Mouse (Mus musculus) heart, embryonic 15.5 days (tissue): ENCODE measurements around the gene Pign. TPM values are rescaled to one million over a fixed set of nuclear protein-coding genes. Genes with fewer than 3 reads are reported as not detected.

Source experiments
- ATAC-seq: fragments of 200-750 bp; cut with Nextera tagmentation; replicated peaks from 2 replicates; pipeline ENCODE4 v1.8.0; 2017; ENCODE audit warnings: low read depth, moderate TSS enrichment; ENCODE audit not compliant: insufficient number of reproducible peaks, insufficient read depth, low FRiP score
- H3K27ac ChIP-seq: fragments of 300-500 bp; sonication (generic); 2 replicates; pipeline ENCODE4 v1.5.1; 2015; ENCODE audit warnings: mild to moderate bottlenecking, inconsistent platforms
- H3K27me3 ChIP-seq: fragments of 300-500 bp; sonication (generic); 2 replicates; pipeline ENCODE4 v1.6.1; 2015; ENCODE audit warnings: inconsistent platforms
- H3K36me3 ChIP-seq: fragments of 300-500 bp; sonication (generic); 2 replicates; pipeline ENCODE4 v1.6.1; 2015; ENCODE audit warnings: mild to moderate bottlenecking, inconsistent platforms
- H3K4me1 ChIP-seq: fragments of 300-500 bp; sonication (generic); replicated peaks from 2 replicates; pipeline ENCODE4 v1.6.1; 2015; ENCODE audit warnings: inconsistent platforms
- H3K4me2 ChIP-seq: fragments of 300-500 bp; sonication (generic); 2 replicates; pipeline ENCODE4 v1.6.1; 2015; ENCODE audit warnings: inconsistent platforms, mild to moderate bottlenecking, moderate library complexity
- H3K4me3 ChIP-seq: fragments of 300-500 bp; sonication (generic); 2 replicates; pipeline ENCODE4 v1.5.1; 2015; ENCODE audit warnings: mild to moderate bottlenecking, inconsistent platforms
- H3K9ac ChIP-seq: fragments of 300-500 bp; sonication (generic); 2 replicates; pipeline ENCODE4 v1.6.1; 2015; ENCODE audit warnings: mild to moderate bottlenecking, inconsistent platforms
- H3K9me3 ChIP-seq: fragments of 300-500 bp; sonication (generic); replicated peaks from 2 replicates; pipeline ENCODE4 v1.6.1; 2016; ENCODE audit warnings: inconsistent platforms
- WGBS: fragments of 180-500 bp; shearing (Covaris S2); methylation state at CpG from one replicate; pipeline ENCODE4 v1.1.7; 2015; ENCODE audit warnings: mixed read lengths; 5-methylcytosine and 5-hydroxymethylcytosine counted together
- polyA plus RNA-seq: library from polyadenylated mRNA; unstranded; fragments of >200 nt; fragmentation: Nextera tagmentation; extraction: Ambion mirVana; gene quantifications from 2 replicates; pipeline ENCODE4 v1.2.1, GENCODE M21; 2015

The Pign gene
- polyA plus RNA-seq: 9.7 and 10.9 TPM in 2 replicates

DNA sequence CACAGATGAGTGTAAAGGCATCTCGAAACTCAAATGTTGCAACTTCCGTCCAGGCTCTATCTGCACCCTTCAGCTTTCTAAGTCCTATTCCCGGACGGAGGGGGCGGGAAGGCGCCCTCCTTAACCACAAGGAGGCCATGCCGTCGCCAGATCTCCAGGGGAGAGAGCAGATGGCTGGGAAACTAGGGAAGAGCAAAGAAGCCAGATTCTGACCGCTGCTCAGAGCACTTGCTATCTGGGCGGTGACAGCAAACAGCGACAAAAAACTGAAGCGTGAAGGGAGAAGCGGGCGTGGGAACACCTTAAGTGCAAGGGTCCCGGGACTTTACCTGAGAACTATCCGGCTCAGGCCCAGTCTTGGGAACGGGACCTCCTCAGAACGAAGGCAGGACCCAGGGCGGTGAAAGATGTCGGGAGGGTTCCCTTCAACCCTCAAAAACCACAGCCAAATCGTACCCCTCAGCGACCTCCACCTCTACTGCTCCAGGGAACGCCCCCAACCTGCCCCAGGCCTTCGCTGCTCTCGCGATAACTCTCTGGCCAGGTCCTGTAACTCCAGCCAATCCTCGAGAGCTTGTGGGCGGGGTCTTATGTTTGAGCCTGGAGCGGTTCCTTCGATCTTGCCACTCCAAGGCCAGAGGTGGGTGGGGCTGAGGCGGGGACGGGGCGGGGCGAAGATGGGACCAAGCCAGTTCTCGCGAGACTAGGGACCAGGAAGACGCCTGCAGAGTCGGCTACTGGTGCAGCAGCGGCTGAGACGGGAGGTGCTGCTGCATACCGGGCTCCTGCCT lies at the start of gene Pign, which contains the start of gene Relch:
TSS of gene Pign (minus strand) at position 507 of the 791 bp plus-strand sequence.
TSS of gene Relch (plus strand) at position 691 of the 791 bp plus-strand sequence.
- Histone ChIP-seq H3K4me1 (peaks cover 10% of the 10 kb centered on the region), H3K4me3 (peak within 1 kb of the TSS; percentile 73), H3K27ac (peak within 1 kb of the TSS; percentile 84), H3K9me3 (no peaks in the 10 kb centered on the region), H3K9ac (peak within 1 kb of the TSS; percentile 78), H3K36me3 (no peaks in the 10 kb centered on the region), H3K27me3 (no peaks in the 10 kb centered on the region), H3K4me2 (peak within 1 kb of the TSS; percentile 91)
- under 1% methylated on average over 41 of the region's 41 CpGs for WGBS
- ATAC-seq: peak; percentile 99

DNA sequence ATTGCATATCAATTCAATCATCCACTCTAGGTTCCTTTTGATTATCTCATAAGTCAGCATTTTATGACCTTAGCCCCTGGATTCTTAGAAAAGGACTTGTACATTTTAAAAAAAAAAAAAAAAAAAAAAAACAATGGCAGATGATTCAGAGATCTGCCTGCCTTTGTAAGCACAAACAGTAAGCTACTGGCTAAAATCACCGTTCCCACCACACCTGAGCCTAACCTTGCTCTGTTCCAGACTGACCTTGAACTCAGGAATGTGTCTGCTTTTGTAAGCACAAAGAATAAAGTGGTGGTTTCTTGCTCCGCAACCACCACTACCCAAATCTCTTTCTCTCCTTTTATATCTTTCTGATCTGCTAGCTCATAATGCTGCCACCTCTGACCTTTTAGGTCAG lies 49.3 kb upstream of the Pign start:
- Histone ChIP-seq H3K9me3 (no peaks in the 10 kb centered on the region), H3K36me3 (peaks cover 20% of the 10 kb centered on the region), H3K4me2 (no peak overlapping the region), H3K27me3 (no peaks in the 10 kb centered on the region), H3K9ac (no peak overlapping the region), H3K4me1 (no peaks in the 10 kb centered on the region), H3K4me3 (no peak overlapping the region), H3K27ac (no peak overlapping the region)
- WGBS: 90% methylated on average over 2 of the region's 2 CpGs
- ATAC-seq: no peak

DNA sequence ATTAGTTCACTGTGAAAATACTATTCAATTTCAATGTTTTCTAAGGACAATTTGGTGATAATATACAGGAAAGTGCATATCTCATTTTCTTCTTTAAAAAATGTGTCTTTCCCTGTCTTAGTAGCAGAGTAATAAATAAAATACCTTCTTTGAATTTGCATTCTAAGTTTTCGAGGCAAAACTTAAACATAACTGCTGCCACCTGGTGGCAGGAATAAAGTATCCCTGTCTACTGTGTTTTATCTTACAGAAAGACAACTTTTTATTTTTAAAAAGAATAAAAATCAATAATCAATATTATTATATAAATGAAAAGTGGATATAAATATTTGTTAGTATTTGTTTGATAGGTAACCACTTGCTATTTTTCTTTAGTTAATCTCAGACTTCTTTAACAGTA lies 47.8 kb upstream of the Pign start:
- 43% methylated on average over 1 of the region's 1 CpGs for WGBS
- Histone ChIP-seq H3K9me3 (no peaks in the 10 kb centered on the region), H3K36me3 (peaks cover 16% of the 10 kb centered on the region; the same call in 1 of the 2 replicates), H3K4me3 (no peak overlapping the region), H3K4me1 (no peaks in the 10 kb centered on the region), H3K27me3 (no peaks in the 10 kb centered on the region), H3K4me2 (no peak overlapping the region), H3K27ac (no peak overlapping the region), H3K9ac (no peak overlapping the region)
- ATAC-seq: no peak

DNA sequence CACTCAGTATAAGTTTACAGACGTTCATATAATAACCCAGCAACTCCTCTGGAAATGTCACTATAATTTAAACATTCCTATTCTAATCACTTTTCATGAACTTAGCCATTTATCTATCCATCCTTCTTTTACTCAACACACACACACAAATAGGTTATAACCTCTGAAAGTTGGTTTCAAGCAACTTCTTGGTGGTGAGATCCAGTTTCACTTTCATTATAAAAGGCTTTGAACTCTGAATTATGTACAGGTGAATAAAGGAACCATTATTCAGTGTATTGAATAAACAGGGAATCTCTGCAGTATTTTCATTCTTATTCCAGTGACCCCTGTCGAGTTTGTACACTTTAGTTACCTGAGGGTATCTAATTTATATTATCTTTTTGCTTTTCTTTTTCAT lies 45.9 kb upstream of the Pign start:
- no peaks in the 10 kb centered on the region for H3K4me1 ChIP-seq
- no peak overlapping the region for H3K27ac ChIP-seq
- H3K4me2 ChIP-seq: no peak overlapping the region
- H3K27me3 ChIP-seq: no peaks in the 10 kb centered on the region
- no peak for ATAC-seq
- no peak overlapping the region for H3K4me3 ChIP-seq
- H3K9me3 ChIP-seq: no peaks in the 10 kb centered on the region
- H3K36me3 ChIP-seq: peaks cover 13% of the 10 kb centered on the region; the same call in 1 of the 2 replicates
- no peak overlapping the region for H3K9ac ChIP-seq
- WGBS: 75% methylated on average over 2 of the region's 2 CpGs

DNA sequence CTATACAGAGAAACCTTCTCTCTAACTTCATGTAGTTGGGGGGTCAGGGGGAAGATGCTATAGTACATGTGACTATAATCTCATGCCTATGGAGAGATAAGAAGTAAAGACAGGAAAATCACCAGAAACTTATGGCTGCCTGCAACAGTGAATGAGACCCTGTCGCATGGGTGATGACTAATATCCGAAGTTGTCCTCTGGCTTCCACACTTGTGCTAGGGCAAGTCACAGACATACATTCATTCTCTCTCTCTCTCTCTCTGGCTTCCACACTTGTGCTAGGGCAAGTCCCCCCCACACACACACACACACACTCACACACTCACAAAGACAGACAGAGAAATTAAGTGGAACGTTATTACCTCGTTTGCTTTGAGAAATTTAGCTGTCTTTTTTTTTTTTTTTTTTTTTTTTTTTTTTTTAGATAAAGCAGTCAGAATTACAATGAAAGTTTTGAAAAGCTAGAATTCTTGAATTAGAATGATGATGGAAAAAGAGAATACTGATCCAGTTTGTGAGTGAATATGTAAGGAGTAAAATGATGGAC lies 37.6 kb upstream of the Pign start:
- H3K4me2 ChIP-seq: no peak overlapping the region
- no peak overlapping the region for H3K9ac ChIP-seq
- H3K4me3 ChIP-seq: no peak overlapping the region
- H3K9me3 ChIP-seq: no peaks in the 10 kb centered on the region
- ATAC-seq: no peak
- no peaks in the 10 kb centered on the region for H3K27me3 ChIP-seq
- H3K36me3 ChIP-seq: peaks cover 6% of the 10 kb centered on the region
- H3K27ac ChIP-seq: no peak overlapping the region
- 88% methylated on average over 4 of the region's 4 CpGs for WGBS
- no peaks in the 10 kb centered on the region for H3K4me1 ChIP-seq

DNA sequence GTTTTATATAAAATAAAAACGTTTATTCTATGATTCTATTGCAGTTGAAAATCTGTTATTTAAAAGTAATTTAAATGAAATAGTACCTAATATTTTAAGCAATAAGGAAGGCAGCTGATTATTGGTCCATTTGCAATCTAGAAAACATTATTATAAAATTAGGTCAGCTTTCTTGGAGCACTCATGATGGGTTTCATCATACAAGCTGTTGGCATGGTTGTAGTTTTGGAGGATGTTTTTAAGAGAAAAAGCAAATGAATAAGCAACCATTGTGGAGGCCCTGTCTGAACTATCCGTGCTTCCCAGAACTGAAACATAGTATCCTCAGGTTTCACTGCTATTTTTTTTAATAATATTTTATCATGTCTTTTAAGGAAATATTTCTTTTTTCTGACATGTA lies 32.1 kb upstream of the Pign start:
- Histone ChIP-seq H3K27me3 (no peaks in the 10 kb centered on the region), H3K4me1 (no peaks in the 10 kb centered on the region), H3K4me2 (no peak overlapping the region), H3K27ac (no peak overlapping the region), H3K9ac (no peak overlapping the region), H3K4me3 (no peak overlapping the region), H3K36me3 (0 out of 2 replicates have a peak, but pooled peaks cover 3% of the 10 kb centered on the region), H3K9me3 (no peaks in the 10 kb centered on the region)
- ATAC-seq: no peak
- 74% methylated on average over 2 of the region's 2 CpGs for WGBS

DNA sequence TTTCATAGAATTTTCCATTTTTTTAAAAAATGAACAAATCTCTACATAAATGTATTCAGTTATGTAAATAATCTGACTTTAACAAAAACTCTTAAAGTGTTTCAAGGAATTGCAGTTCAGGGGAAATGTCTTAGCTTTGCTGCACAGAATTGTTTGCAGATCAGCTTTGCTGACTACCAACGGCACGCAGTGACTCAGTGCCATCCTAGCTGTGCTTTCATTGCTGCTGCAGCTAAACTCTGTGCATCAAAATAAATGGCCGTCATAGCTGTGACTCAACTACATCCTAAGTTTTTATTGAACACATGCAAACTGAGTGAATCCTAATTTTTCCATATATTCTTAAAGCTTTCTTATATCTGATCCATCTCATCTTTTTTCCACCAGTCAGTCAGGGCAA lies 22.0 kb upstream of the Pign start:
- H3K4me3 ChIP-seq: no peak overlapping the region
- H3K27ac ChIP-seq: no peak overlapping the region
- no peak overlapping the region for H3K4me2 ChIP-seq
- WGBS: 89% methylated on average over 3 of the region's 3 CpGs
- H3K9me3 ChIP-seq: no peaks in the 10 kb centered on the region
- no peaks in the 10 kb centered on the region for H3K36me3 ChIP-seq
- no peak for ATAC-seq
- no peaks in the 10 kb centered on the region for H3K27me3 ChIP-seq
- H3K4me1 ChIP-seq: no peaks in the 10 kb centered on the region
- no peak overlapping the region for H3K9ac ChIP-seq

DNA sequence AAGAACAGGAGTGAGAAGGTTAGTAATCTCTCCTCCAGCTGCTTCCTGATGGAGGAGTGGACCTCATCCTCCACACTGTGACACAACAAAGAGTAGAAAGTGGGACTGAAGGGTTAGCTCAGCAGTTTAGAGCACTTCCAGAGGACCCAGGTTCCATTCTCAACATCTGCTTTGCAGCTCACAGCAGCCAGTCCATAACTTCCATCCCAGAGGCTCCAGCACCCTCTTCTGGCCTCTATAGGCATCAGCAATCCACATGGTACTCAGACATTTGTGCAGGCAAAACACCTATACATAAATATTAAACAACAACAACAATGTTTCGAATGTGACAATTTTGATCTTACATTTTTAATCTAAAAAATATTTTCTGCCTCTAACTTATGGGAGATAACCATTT lies 17.1 kb upstream of the Pign start:
- H3K9me3 ChIP-seq: no peaks in the 10 kb centered on the region
- no peak overlapping the region for H3K4me3 ChIP-seq
- no peak overlapping the region for H3K4me2 ChIP-seq
- WGBS: 81% methylated on average over 1 of the region's 1 CpGs
- ATAC-seq: no peak
- no peaks in the 10 kb centered on the region for H3K27me3 ChIP-seq
- no peak overlapping the region for H3K9ac ChIP-seq
- H3K36me3 ChIP-seq: no peaks in the 10 kb centered on the region
- H3K4me1 ChIP-seq: no peaks in the 10 kb centered on the region
- H3K27ac ChIP-seq: no peak overlapping the region

DNA sequence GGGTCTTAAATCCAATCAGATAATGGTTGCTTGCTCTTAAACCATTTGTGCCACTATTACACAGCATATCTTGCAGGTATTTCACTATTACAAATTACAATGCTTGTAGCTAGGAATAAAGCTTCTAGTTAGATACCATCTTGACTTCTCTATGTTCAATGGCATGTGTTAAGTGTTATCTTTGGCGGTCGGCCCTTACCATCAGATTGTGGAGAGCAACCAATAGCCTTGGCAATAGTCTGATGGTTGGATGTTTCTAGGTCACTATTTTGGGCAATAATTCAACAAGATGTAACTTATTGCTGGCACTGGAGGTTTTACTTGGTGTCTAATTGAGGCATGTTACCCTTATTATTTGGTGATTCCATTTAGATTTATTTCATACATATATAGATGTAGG lies 11.3 kb upstream of the Pign start:
- no peak for ATAC-seq
- 82% methylated on average over 2 of the region's 2 CpGs for WGBS
- H3K9me3 ChIP-seq: no peaks in the 10 kb centered on the region
- no peak overlapping the region for H3K4me3 ChIP-seq
- H3K27ac ChIP-seq: no peak overlapping the region
- H3K36me3 ChIP-seq: no peaks in the 10 kb centered on the region
- H3K27me3 ChIP-seq: no peaks in the 10 kb centered on the region
- no peak overlapping the region for H3K9ac ChIP-seq
- H3K4me2 ChIP-seq: no peak overlapping the region
- H3K4me1 ChIP-seq: no peaks in the 10 kb centered on the region

DNA sequence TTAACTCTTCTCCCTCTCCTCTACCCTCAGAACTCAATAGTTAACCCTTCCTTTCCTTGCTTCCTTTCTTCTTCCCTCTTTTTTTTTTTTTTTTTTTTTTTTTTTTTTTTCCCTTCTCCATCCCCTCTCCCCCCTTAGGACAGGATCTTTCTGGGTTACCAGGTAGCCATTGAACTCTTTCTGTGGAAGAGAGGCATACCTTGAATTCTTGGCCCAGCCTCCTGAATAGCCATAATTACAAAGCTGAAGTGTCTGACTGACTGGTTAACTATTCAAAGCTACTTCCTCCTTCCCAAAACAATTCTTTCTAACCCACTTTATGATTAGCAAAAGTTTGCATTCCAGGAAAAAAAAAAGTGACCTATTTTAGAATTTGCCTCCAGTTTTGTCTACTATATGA lies 6.2 kb upstream of the Pign start:
- no peak overlapping the region for H3K4me2 ChIP-seq
- no peak overlapping the region for H3K27ac ChIP-seq
- peaks cover 7% of the 10 kb centered on the region for H3K4me1 ChIP-seq
- H3K9me3 ChIP-seq: no peaks in the 10 kb centered on the region
- H3K9ac ChIP-seq: no peak overlapping the region
- no peaks in the 10 kb centered on the region for H3K36me3 ChIP-seq
- H3K4me3 ChIP-seq: no peak overlapping the region
- no peak for ATAC-seq
- no peaks in the 10 kb centered on the region for H3K27me3 ChIP-seq

DNA sequence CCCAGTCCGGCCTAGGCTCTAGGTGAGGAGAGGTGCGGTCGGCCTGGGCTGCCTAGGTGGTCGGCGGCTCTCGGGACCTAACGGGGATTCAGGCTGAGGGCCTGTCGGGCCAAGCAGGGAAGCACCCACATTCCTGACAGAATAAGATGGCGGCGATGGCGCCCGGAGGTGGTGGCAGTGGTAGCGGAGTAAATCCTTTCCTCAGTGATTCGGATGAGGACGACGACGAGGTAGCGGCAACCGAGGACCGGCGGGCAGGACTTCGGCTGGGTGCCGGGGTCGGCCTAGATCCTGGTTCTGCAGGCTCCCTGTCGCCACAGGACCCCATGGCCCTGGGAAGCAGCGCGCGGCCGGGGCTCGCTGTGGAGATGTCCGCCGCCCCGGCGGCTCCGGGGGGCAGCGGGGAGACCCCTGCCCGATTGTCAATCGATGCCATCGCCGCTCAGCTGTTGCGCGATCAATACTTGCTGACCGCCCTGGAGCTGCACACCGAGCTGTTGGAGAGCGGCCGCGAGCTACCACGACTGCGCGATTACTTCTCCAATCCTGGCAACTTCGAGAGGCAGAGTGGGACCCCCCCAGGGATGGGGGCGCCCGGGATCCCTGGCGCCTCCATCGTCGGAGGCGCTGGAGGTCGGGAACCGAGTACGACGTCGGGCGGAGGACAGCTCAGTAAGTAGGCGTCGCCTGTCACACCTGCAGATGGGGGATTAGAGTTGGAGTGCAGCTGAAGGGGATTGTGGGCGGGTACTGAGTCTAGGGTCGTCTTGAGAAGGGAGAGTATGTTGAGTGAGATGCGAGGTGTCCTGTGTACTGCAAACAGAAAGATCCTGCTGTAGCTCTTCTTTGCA lies 710 bp upstream of the Pign start:
- Histone ChIP-seq H3K27me3 (no peaks in the 10 kb centered on the region), H3K27ac (peak overlapping the region; percentile 60), H3K36me3 (no peaks in the 10 kb centered on the region), H3K9me3 (no peaks in the 10 kb centered on the region), H3K4me1 (peaks cover 10% of the 10 kb centered on the region), H3K4me2 (peak overlapping the region; percentile 91), H3K9ac (peak overlapping the region; percentile 78), H3K4me3 (peak overlapping the region; percentile 73)
- peak; percentile 16 for ATAC-seq
- WGBS: under 1% methylated on average over 68 of the region's 68 CpGs
